Mouse (Mus musculus): ENCODE results near the gene Urod. TPM values are rescaled to one million over a fixed set of nuclear protein-coding genes. Genes with fewer than 3 reads are reported as not detected.

Urod gene
- total RNA-seq (2014; rRNA removed) (33.1 and 33.4 TPM in 2 replicates), polyA plus RNA-seq (2015; fragmentation: Nextera tagmentation; extraction: Ambion mirVana) (43.3 and 44.1 TPM in 2 replicates)

GRCm38 (mm10) chr4:116993672-116994621, at the start of gene Urod:
TSS of gene Urod (minus strand) at chr4:116994413.
- no peak for TF ChIP-seq CTCF (IDR thresholded peaks at IDR 0.05; ENCODE audit: low read depth)
- no peaks in the 10 kb centered on the region for H3K27me3 ChIP-seq (ENCODE audit: insufficient read depth, low read length)
- no peaks in the 10 kb centered on the region for H3K9me3 ChIP-seq (ENCODE audit: low read length)
- ATAC-seq (peak; percentile 95), DNase-seq (peak; percentile 96)
- H3K36me3 ChIP-seq (ENCODE audit: insufficient read depth) = peaks cover 21% of the 10 kb centered on the region
- peak within 1 kb of the TSS; percentile 80 for H3K9ac ChIP-seq
- peak within 1 kb of the TSS; percentile 77 for H3K4me2 ChIP-seq (ENCODE audit: low read depth)
- WGBS = 2% methylated on average over 38 of the region's 38 CpGs
- H3K4me3 ChIP-seq (ENCODE audit: low read depth, low read length) = peak within 1 kb of the TSS; percentile 89
- peak within 1 kb of the TSS; percentile 76 for H3K27ac ChIP-seq (ENCODE audit: low read depth, low read length)
- H3K4me1 ChIP-seq (ENCODE audit: insufficient read depth) = peaks cover 13% of the 10 kb centered on the region; the same call in 1 of the 2 replicates

DNA sequence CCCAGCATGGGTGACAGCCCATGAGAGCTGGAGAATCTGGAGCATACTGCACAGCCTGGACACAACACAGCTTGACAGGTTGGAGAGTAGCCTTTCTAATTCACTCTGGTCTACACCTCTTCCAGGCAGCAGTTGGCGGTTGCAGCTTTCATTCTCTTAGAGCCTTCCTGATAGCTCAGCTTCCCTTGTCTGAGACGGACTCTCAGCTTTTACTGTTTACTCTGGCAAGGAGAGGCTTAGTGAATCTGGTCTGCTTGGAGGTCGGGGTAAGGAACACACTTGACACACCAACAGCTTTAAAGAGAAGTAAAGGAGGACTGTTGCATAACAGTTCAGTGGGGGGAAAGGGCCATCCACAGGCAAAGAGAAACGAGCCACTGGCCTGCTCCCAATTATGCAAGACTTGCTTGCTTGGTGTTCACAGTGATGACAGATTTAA, 47.1 kb upstream of the Urod start:
- H3K9ac ChIP-seq = no peak overlapping the region
- H3K4me3 ChIP-seq (ENCODE audit: low read depth, low read length) = no peak overlapping the region
- ATAC-seq (no peak), DNase-seq (peak; percentile 17)
- no peak for TF ChIP-seq CTCF (IDR thresholded peaks at IDR 0.05; ENCODE audit: low read depth)
- no peak overlapping the region for H3K4me2 ChIP-seq (ENCODE audit: low read depth)
- H3K4me1 ChIP-seq (ENCODE audit: insufficient read depth) = peaks cover 4% of the 10 kb centered on the region; the same call in 1 of the 2 replicates
- WGBS = 19% methylated on average over 4 of the region's 4 CpGs
- no peak overlapping the region for H3K27ac ChIP-seq (ENCODE audit: low read depth, low read length)
- no peaks in the 10 kb centered on the region for H3K9me3 ChIP-seq (ENCODE audit: low read length)
- H3K27me3 ChIP-seq (ENCODE audit: insufficient read depth, low read length) = no peaks in the 10 kb centered on the region
- H3K36me3 ChIP-seq (ENCODE audit: insufficient read depth) = no peaks in the 10 kb centered on the region

- no peak overlapping the region for H3K4me3 ChIP-seq (ENCODE audit: low read depth, low read length)
- WGBS = 45% methylated on average over 1 of the region's 1 CpGs
- ATAC-seq (no peak), DNase-seq (no peak)
- H3K4me1 ChIP-seq (ENCODE audit: insufficient read depth) = peaks cover 4% of the 10 kb centered on the region; the same call in 1 of the 2 replicates
- no peaks in the 10 kb centered on the region for H3K9me3 ChIP-seq (ENCODE audit: low read length)
- no peak overlapping the region for H3K4me2 ChIP-seq (ENCODE audit: low read depth)
- peak overlapping the region; percentile 41; the same call in 1 of the 2 replicates for H3K27ac ChIP-seq (ENCODE audit: low read depth, low read length)
- no peak overlapping the region for H3K9ac ChIP-seq
- no peaks in the 10 kb centered on the region for H3K27me3 ChIP-seq (ENCODE audit: insufficient read depth, low read length)
- no peaks in the 10 kb centered on the region for H3K36me3 ChIP-seq (ENCODE audit: insufficient read depth)
- no peak for TF ChIP-seq CTCF (IDR thresholded peaks at IDR 0.05; ENCODE audit: low read depth)
These were observed 46.6 kb upstream of the Urod start for GRCm38 (mm10) chr4:117040791-117041190.

DNA sequence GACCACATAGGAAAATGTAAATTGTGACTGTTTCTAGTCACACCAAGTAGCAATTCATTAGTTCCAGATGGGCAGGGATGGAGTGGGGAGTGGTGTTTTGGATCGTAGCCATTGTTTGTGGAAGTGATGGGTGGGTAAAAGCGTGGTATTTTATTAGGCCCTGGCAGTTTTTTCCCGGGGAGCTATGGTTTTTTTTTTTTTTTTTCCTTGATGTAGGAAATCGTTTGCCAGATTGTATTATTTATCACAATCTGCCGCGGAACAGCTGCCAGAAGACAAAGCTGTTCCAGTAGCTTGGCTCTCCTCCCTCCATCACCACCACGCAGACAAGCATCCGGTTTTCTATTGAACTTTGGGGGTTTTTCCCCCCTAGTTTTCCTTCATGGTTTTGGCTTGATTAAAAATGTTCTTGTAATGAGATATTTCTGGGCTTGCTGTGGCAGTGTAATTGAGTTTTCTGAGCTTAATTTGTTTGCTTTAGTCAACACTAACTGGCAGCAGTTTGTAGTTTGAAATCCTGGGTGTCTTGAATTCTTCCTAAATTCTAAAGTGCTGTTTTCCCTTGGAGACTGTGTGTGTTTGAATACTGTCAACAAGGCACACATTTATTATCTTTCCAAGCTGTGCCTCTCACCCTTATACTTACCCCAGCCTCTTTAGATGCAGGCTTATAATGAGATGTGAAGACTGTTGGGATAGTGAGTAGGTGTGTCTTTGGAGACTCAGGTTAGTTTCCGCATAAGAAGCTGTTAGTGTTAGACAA, 45.9 kb upstream of the Urod start:
- Histone ChIP-seq H3K4me2 (ENCODE audit: low read depth) (no peak overlapping the region), H3K27ac (ENCODE audit: low read depth, low read length) (peak overlapping the region; percentile 66), H3K4me1 (ENCODE audit: insufficient read depth) (peaks cover 4% of the 10 kb centered on the region; the same call in 1 of the 2 replicates), H3K27me3 (ENCODE audit: insufficient read depth, low read length) (no peaks in the 10 kb centered on the region), H3K4me3 (ENCODE audit: low read depth, low read length) (no peak overlapping the region), H3K9ac (no peak overlapping the region), H3K36me3 (ENCODE audit: insufficient read depth) (no peaks in the 10 kb centered on the region), H3K9me3 (ENCODE audit: low read length) (no peaks in the 10 kb centered on the region)
- ATAC-seq (peak; percentile 88), DNase-seq (peak; percentile 90)
- WGBS = 10% methylated on average over 9 of the region's 9 CpGs
- no peak for TF ChIP-seq CTCF (IDR thresholded peaks at IDR 0.05; ENCODE audit: low read depth)

DNA sequence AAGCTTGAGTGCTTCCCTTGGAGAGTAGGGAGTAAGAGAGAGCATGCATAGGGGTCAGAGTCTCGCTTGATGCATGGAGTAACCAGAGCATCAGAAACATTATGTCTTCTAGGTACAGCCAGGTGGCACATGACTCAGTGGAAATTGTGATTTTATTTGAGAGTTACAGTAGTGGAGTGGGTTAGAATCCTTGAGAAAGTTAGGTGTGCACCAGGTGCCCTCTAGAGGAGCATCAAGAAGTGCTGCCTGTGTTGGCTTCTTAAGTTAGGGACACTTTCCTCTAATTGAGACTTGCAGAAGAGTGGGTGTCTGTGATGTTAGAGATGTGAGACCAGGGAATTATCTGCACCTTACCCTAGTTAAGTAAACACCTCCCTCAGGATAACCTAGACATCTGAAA, 36.9 kb upstream of the Urod start:
- peak; percentile 44; the same call in 1 of the 2 replicates for TF ChIP-seq CTCF (IDR thresholded peaks at IDR 0.05; ENCODE audit: low read depth)
- H3K4me1 ChIP-seq (ENCODE audit: insufficient read depth) = no peaks in the 10 kb centered on the region
- peaks cover 3% of the 10 kb centered on the region; the same call in 1 of the 2 replicates for H3K36me3 ChIP-seq (ENCODE audit: insufficient read depth)
- H3K27ac ChIP-seq (ENCODE audit: low read depth, low read length) = no peak overlapping the region
- H3K9me3 ChIP-seq (ENCODE audit: low read length) = no peaks in the 10 kb centered on the region
- WGBS = 94% methylated on average over 1 of the region's 1 CpGs
- no peak overlapping the region for H3K4me2 ChIP-seq (ENCODE audit: low read depth)
- ATAC-seq (no peak; the same call in 1 of the 2 replicates), DNase-seq (no peak)
- no peak overlapping the region for H3K9ac ChIP-seq
- no peak overlapping the region for H3K4me3 ChIP-seq (ENCODE audit: low read depth, low read length)
- H3K27me3 ChIP-seq (ENCODE audit: insufficient read depth, low read length) = no peaks in the 10 kb centered on the region

GRCm38 (mm10) chr4:117023469-117023868, 29.3 kb upstream of the Urod start:
- no peak for TF ChIP-seq CTCF (IDR thresholded peaks at IDR 0.05; ENCODE audit: low read depth)
- no peaks in the 10 kb centered on the region for H3K4me1 ChIP-seq (ENCODE audit: insufficient read depth)

More at GRCm38 (mm10) chr4:117023469-117023868, 29.3 kb upstream of the Urod start:
- H3K27ac ChIP-seq (ENCODE audit: low read depth, low read length) = no peak overlapping the region
- no peak overlapping the region for H3K4me3 ChIP-seq (ENCODE audit: low read depth, low read length)
- ATAC-seq = no peak
- no peak overlapping the region for H3K4me2 ChIP-seq (ENCODE audit: low read depth)
- 96% methylated on average over 4 of the region's 4 CpGs for WGBS
- H3K9me3 ChIP-seq (ENCODE audit: low read length) = no peaks in the 10 kb centered on the region
- no peak overlapping the region for H3K9ac ChIP-seq
- peaks cover 18% of the 10 kb centered on the region for H3K36me3 ChIP-seq (ENCODE audit: insufficient read depth)
- DNase-seq = no peak
- H3K27me3 ChIP-seq (ENCODE audit: insufficient read depth, low read length) = no peaks in the 10 kb centered on the region

Measured in forebrain, postnatal 0 days (tissue).